Mouse (Mus musculus) granulocyte monocyte progenitor cell, adult 5-6 weeks (primary cell): ENCODE measurements around the gene Myh9. TPM values are rescaled to one million over a fixed set of nuclear protein-coding genes. Genes with fewer than 3 reads are reported as not detected.
"Not testable (repeated sequence)": the region's sequence is repeated elsewhere in the genome, so short reads cannot be mapped to it uniquely, and the experiment has no call there.

Experiments
- ATAC-seq: replicated peaks from 2 replicates; pipeline ENCODE4 v1.8.0; 2016; ENCODE audit warnings: mild to moderate bottlenecking, moderate TSS enrichment, inconsistent platforms; ENCODE audit not compliant: poor library complexity, severe bottlenecking
- total RNA-seq, 2 experiments: library from RNA; stranded (forward) in 1 of 2; stranded (reverse) in 1 of 2; fragments of 200-712, 200-1000 nt in 1 of 2; fragments of >200 nt in 1 of 2; fragmentation: Nextera tagmentation in 1 of 2; gene quantifications; 2 replicates each; pipeline ENCODE4 v1.2.3; 2014 to 2017

The Myh9 gene
- total RNA-seq, 2 experiments from 2014 or later, result 285 to 315 TPM

GRCm38 (mm10) chr15:77868340-77868739 lies 26.4 kb upstream of the Myh9 start:
- ATAC-seq, result no peak

- not testable (repeated sequence) for ATAC-seq
Observed at GRCm38 (mm10) chr15:77867231-77867968, 25.4 kb upstream of the Myh9 start.

- ATAC-seq, result no peak
Observed at GRCm38 (mm10) chr15:77866583-77867220, 24.7 kb upstream of the Myh9 start.

GRCm38 (mm10) chr15:77864063-77864758 lies 22.2 kb upstream of the Myh9 start:
- no peak for ATAC-seq

- ATAC-seq, result no peak
Observed at GRCm38 (mm10) chr15:77862991-77863972, 21.3 kb upstream of the Myh9 start.

DNA sequence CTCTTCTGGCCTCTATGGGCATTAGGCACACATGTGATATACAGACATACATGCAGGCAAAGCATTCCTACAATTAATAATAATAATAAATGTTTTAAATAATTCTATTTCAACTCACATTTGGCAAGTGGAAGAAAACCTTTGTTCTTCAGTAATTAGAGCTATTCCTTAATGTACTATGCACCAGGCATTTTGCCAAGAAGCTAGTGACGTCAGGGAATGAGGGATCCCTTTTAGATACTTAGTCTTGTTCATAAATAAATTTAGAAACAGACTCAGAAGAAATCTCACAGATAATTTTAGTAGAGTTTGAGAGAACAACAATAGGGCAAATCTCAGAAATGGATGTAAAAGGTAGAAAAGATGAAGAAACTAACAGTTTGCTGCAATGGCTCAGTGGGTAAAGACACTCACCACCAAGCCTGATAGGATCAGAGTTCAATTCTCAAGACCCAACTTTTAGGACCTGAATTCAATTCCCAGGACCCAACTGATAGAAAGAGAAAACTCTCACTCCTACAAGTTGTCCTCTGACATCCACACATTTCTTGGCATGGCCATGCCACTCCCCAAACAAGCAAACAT lies 18.2 kb upstream of the Myh9 start:
- ATAC-seq, result no peak

DNA sequence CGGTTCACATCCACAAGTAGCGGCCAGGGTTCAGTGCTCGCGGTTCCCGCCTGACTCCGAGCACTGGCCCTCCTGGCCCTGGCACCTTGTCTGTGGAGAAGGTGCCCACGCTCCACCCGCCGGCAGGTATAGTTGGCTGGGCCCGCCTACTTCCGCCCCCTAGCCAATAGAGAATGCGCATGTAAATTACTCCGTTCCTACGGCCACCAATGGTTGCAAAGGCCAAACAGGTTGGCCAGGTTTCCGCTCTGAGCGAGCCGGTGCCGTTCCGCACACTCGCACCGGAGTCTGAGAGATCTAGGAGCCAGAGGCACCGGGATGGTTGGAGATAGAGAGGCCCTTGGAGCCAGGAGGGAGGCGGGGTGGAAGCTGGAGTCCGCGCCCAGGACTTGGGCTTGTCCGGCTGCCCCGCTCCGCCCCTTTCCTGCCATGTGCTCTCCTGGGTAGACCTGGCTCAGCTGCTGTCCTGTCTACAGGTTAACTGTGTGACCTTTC lies 15.7 kb upstream of the Myh9 start:
- peak; percentile 50 for ATAC-seq

DNA sequence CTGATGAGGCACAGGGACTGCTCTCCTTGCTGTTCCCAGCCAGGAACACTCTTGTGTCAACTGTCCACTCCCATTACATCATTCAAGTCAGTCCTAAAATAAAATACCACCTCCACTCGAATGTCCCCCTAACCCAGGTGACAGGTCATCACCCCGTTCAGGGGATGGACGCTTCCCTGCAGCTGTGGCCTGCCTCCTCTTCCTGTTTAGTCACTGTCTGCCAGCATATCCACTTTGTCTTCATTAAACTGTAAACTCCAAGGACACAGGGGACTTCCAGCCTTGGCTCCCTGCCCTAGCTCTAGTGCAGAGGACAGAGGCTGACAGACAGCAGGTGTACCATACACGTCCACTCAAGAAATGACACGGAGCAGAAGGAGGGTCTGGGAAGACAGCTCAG lies 14.6 kb upstream of the Myh9 start:
- 0 out of 2 replicates have a peak, but pooled peaks have one; percentile 6 for ATAC-seq

GRCm38 (mm10) chr15:77855301-77855700 lies 13.3 kb upstream of the Myh9 start:
- peak; percentile 90 for ATAC-seq

- no peak for ATAC-seq
Observed at GRCm38 (mm10) chr15:77852001-77852400, 10.0 kb upstream of the Myh9 start.

GRCm38 (mm10) chr15:77851136-77851535 lies 9.2 kb upstream of the Myh9 start:
- peak; percentile 30 for ATAC-seq

DNA sequence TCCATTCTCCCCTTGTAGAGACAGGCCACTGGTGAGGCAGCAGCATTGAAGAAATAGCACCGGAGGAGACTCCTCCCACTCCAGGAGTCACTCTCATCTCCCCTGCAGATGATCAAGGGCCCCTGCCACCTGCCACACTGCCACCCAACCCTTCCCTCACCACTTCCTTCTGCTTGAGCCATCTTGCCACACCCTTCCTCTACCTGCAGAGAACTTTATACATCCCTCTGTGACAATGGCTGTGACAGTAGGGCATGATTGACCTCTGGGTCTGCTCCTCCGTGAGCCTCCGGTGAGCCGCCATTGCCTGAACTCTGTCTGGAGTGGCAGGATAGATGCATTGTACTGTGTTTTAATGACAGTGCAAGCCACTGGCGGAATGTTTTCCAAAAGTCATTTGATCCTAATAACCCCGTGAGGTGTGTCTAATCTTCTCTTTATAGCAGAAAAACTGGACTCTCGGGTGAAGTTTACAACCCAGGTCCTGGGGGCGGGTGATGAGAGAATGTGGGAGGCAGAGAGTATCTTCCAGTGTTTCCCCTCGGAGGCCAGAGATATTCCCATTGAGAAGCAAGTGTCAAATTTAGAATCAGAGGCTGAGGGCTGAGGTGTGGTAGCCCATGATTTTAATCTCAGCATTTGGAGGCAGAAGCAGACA lies 7.7 kb upstream of the Myh9 start:
- ATAC-seq, result peak; percentile 49

DNA sequence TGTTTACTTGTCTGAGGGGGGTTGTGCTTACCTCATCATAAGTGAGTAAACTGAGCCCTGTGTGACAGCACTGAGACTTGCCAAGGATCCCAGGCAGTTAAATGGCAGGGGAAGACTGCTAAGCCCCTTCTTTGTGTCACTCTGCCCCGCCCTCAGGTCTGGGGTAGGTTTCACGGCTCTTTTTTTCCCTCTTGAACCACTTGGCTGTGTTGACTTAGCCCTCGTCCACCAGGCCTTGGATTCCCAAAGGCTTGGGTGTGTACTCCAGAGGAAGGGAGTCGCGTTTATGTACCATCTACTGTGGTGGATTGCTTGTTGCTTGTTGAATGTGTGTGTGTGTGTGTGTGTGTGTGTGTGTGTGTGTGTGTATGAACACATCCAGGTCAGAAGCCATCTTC lies 7.1 kb upstream of the Myh9 start:
- no peak for ATAC-seq

DNA sequence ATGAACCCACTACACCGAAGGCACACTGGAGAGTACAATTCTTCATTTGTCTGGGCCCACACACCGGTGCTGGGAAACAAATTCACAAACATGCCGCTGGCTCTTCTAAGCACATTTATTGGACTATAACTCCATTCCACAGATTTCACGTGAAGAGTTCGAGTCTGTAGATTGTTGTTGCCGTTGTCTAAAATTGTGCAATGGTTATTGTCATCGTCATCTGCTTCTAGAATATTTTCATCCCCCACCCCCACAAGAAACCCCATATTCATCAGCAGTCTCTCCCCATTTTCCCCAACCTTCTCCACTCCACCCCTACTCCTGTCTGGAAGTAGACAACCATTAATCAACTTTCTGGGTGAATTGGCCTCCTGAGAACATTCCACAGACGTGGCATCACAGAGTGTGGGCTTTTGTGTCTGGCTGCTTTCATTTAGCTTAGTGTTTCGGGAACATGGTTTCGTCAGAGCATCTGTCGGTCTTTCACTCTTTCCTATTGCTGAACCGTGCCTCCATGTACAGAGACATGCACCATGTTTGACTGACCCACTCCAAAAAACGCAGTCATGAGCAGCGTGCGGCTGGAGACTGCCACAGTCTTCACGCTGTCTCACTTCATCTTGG lies 6.6 kb upstream of the Myh9 start:
- ATAC-seq, result no peak

DNA sequence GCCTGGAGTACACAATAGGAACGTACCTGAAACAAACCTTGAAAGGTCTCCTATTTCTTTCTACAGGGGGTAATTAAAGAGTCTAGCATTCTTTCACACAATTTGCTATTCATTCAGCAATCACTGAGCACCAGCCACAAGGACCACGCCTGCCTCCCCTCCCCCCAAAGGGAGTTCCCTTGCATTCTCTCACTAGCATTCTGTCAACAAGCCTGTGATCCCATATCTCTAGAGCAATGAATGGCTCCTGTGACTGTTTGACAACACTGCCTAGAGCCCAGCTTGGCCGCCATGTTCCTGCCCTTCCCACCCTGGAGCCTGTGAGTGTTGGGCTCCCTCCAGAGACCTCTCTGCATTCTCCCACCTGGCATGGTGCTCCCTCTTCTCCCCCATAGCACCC lies 5.9 kb upstream of the Myh9 start:
- ATAC-seq, result no peak

DNA sequence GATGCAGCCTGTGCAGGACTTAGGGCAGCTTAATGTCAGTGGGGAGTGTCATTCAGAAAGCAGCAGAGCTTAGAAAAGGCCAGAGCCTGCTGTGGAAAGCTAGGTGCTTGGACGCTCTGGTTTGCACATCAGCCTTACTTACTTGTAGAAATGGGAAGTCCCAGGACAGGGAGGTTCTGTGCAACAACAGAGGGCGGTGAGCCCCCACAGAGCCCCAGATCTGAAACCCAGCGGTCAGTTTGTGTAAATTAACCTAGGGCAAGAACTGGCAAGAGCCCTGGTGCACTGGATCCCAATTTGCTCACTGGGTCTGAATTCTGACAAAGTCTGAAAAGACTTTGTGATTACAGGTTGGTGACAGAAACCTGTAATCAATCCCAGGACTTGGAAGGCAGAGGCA lies 5.1 kb upstream of the Myh9 start:
- ATAC-seq, result peak; percentile 33

DNA sequence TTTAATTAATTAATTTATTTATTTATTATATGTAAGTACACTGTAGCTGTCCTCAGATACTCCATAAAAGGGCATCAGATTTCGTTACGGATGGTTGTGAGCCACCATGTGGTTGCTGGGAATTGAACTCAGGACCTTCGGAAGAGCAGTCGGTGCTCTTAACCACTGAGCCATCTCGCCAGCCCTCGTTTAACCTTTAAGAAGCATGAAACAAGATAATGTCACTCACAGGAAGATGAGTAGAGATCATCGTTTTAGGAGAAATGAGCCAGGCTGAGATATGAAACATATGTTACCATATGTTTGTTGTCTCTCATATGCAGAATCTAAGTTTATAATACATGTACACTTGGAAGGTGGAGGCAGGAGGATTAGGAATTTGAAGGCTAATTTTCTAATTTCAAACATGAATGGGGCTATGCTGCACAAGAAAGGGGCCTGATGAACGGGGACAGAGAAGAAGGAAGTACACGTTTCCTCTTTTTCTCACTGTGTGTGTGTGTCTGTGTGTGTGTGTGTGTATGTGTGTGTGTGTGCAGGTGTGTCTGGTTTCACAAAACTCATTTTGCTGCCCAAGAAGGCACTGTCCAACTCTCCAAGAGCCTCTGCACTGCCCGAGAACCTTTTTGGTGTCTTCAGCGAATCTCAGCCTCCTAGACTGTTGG lies 4.1 kb upstream of the Myh9 start:
- 0 out of 2 replicates have a peak, but pooled peaks have one; percentile 11 for ATAC-seq

DNA sequence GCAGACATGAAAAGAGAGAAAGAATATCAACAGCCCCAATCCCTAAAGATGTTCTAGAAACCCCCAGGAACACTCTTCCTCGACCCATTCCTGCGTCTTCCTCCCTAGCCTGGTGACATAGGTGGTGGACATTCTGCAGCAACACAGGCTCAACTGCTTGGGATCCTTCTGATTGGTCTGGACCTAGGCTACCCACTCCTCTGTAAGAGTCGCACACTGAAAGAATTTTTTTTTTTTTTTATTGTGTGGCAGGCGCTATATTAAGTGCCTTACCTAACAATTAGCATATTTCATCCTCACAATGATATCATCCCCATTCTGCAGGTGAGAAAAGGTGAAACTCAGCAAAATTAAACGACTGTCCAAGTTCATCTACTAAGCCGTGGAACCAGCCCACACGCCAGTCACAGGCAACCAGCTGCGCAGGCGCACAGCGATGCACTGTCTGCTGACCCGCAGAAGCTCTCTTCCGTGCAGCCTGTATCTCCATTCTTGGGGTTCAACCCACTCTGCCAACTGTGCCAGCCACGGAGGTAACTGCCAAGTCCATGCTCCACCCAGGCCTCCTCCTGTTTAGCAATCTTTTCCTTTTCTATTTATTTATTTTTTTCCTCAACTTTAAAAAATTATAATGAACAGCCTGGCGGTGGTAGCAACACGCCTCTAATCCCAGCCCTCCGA lies 3.1 kb upstream of the Myh9 start:
- ATAC-seq, result no peak
